Mouse (Mus musculus) stomach, embryonic 15.5 days (tissue): ENCODE data around the gene Fcho1. TPM values are rescaled to one million over a fixed set of nuclear protein-coding genes. Genes with fewer than 3 reads are reported as not detected.
"Not testable (repeated sequence)": the region's sequence is repeated elsewhere in the genome, so short reads cannot be mapped to it uniquely, and the experiment has no call there.

Source experiments
- ATAC-seq: fragments of 200-750 bp; cut with Nextera tagmentation; 2 replicates; pipeline ENCODE4 v1.8.0; 2017; ENCODE audit warnings: low read depth, moderate number of reproducible peaks, moderate TSS enrichment; ENCODE audit not compliant: insufficient read depth, low FRiP score
- H3K27ac ChIP-seq: fragments of 300-500 bp; sonication (generic); 2 replicates; pipeline ENCODE4 v1.5.1; 2015; ENCODE audit warnings: mild to moderate bottlenecking, inconsistent platforms
- H3K27me3 ChIP-seq: fragments of 300-500 bp; sonication (generic); replicated peaks from 2 replicates; pipeline ENCODE4 v1.6.1; 2015; ENCODE audit warnings: inconsistent platforms
- H3K36me3 ChIP-seq: fragments of 300-500 bp; sonication (generic); 2 replicates; pipeline ENCODE4 v1.6.1; 2015; ENCODE audit warnings: inconsistent platforms
- H3K4me1 ChIP-seq: fragments of 300-500 bp; sonication (generic); 2 replicates; pipeline ENCODE4 v1.6.1; 2015; ENCODE audit warnings: inconsistent platforms
- H3K4me2 ChIP-seq: fragments of 300-500 bp; sonication (generic); 2 replicates; pipeline ENCODE4 v1.6.1; 2015; ENCODE audit warnings: mild to moderate bottlenecking, inconsistent platforms
- H3K4me3 ChIP-seq: fragments of 300-500 bp; sonication (generic); replicated peaks from 2 replicates; pipeline ENCODE4 v1.5.1; 2015; ENCODE audit warnings: inconsistent platforms
- H3K9ac ChIP-seq: fragments of 300-500 bp; sonication (generic); 2 replicates; pipeline ENCODE4 v1.6.1; 2015; ENCODE audit warnings: inconsistent platforms
- H3K9me3 ChIP-seq: fragments of 300-500 bp; sonication (generic); 2 replicates; pipeline ENCODE4 v1.6.1; 2016; ENCODE audit warnings: inconsistent platforms
- WGBS: fragments of 180-500 bp; shearing (Covaris S2); methylation state at CpG from one replicate; pipeline ENCODE4 v1.1.7; 2015; 5-methylcytosine and 5-hydroxymethylcytosine counted together
- polyA plus RNA-seq: library from polyadenylated mRNA; unstranded; fragments of >200 nt; fragmentation: Nextera tagmentation; extraction: Ambion mirVana; gene quantifications from 2 replicates; pipeline ENCODE4 v1.2.1, GENCODE M21; 2015

The Fcho1 gene
- polyA plus RNA-seq, 1 experiment from 2014 or later: 8.3 TPM

DNA sequence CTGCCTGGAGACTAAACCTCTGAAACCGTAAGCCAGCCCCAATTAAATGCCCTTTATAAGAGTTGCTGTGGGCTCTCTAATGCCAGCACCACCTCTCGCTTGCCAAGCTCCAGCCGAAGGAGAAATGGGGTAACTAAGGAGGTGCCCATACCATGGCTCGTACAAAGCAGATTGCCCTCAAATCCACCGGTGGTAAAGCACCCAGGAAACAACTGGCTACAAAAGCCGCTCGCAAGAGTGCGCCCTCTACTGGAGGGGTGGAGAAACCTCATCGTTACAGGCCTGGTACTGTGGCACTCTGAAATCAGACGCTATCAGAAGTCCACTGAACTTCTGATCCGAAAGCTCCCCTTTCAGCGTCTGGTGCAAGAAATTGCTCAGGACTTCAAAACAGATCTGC is 30.1 kb downstream of the Fcho1 start:
- not testable (repeated sequence) for ATAC-seq, H3K9ac ChIP-seq, H3K4me2 ChIP-seq, H3K4me3 ChIP-seq, H3K9me3 ChIP-seq, H3K27ac ChIP-seq, H3K36me3 ChIP-seq, H3K4me1 ChIP-seq
- H3K27me3 ChIP-seq: peaks cover 60% of the 10 kb centered on the region
- WGBS: 64% methylated on average over 12 of the region's 12 CpGs

DNA sequence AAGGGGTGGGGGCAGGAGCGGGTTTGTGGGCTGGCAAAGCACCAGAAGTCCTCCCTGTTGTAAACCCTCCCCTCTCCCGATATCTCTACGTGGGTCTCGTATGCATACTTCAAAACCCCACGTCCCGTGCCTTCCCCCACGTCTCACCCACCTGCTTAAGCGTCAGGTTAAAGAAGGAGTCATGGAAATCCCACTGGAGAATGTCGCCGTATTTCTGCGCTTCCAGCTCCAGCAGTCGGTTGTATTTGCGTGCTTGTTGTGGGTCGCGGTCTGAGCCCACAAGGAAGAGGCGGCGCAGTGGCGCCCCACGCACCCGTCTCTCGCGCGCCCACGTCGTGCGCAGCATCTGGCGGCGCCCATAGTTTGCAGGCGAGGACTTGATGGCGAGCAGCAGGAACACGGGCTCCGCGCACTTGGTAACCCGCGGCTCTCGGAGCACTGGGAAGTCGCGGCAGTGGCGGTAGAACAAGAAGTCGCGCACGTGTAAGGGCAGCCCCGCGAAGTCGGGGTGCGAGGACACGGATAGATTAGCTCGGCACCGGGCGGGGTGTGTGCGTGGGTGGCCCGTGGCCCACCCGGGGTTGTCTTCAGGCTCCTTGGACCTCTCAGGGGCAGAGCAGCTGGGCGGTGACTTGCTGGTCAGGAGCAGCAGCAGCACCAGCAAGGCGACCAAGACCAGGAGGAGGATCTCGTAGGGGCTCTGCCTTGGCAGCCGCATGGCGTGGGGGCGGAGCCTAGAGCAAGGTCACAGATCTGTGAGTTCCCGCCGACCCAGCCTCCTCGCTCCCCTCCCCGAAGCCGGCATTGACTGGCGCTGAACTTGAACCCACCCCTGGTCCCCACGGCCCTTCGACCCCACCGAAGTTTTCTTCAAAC is 32.1 kb downstream of the Fcho1 start:
- H3K27me3 ChIP-seq: peaks cover 72% of the 10 kb centered on the region
- ATAC-seq: no peak
- H3K4me3 ChIP-seq: peak overlapping the region; percentile 5; the same call in 1 of the 2 replicates
- H3K36me3 ChIP-seq: no peaks in the 10 kb centered on the region
- H3K9ac ChIP-seq: no peak overlapping the region
- H3K4me2 ChIP-seq: peak overlapping the region; percentile 34
- H3K27ac ChIP-seq: no peak overlapping the region
- no peaks in the 10 kb centered on the region for H3K9me3 ChIP-seq
- peaks cover 8% of the 10 kb centered on the region; the same call in 1 of the 2 replicates for H3K4me1 ChIP-seq
- WGBS: 11% methylated on average over 68 of the region's 68 CpGs

DNA sequence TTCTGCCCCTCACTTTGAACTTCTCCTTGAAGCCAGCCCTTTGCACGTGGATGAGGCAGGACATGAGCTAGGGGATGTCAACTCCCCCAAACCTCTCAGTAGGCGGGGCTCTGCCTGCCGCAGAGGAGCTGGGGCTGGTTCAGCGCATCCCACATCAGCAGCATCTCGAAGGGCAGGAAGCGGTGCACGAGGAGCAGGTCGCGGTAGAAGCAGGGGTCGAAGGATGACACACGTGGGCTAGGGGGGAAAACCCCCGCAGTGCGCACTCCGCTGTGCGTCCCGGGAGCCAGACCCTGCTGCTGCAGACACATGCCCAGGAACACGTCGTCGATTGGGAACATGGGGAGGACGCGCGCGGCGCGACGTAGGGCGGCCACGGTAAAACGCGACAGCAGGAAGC is 33.0 kb downstream of the Fcho1 start:
- Histone ChIP-seq H3K4me2 (no peak overlapping the region), H3K4me3 (no peak overlapping the region), H3K27ac (no peak overlapping the region), H3K27me3 (peaks cover 81% of the 10 kb centered on the region), H3K9me3 (no peaks in the 10 kb centered on the region), H3K4me1 (peaks cover 11% of the 10 kb centered on the region; the same call in 1 of the 2 replicates), H3K36me3 (no peaks in the 10 kb centered on the region), H3K9ac (no peak overlapping the region)
- ATAC-seq: no peak
- 9% methylated on average over 30 of the region's 30 CpGs for WGBS

DNA sequence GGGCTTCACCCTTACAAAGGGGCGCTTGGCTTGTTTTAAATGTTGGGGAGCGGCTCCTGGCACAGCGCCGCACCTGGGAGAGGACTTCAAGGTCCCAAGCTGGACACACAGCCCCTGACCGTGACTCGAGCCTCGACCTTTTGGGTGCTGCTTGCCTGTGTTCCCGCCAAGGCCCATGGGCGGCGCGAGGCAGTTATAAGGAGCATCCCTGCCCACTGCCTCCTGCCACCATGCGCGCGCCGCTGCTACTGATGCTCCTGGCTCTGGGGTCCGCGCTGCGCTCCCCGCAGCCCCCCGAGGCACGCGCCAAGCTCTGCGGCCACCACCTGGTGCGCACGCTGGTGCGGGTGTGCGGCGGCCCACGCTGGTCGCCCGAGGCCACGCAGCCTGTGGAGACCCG is 36.5 kb downstream of the Fcho1 start, which contains the start of gene Insl3:
TSS of gene Insl3 (plus strand) at position 187 of the 400 bp plus-strand sequence.
- Histone ChIP-seq H3K27ac (no peak within 1 kb of the TSS), H3K9me3 (no peaks in the 10 kb centered on the region), H3K9ac (no peak within 1 kb of the TSS), H3K4me3 (no peak within 1 kb of the TSS), H3K4me1 (peaks cover 34% of the 10 kb centered on the region), H3K4me2 (no peak within 1 kb of the TSS), H3K36me3 (no peaks in the 10 kb centered on the region), H3K27me3 (peaks cover 100% of the 10 kb centered on the region)
- WGBS: 10% methylated on average over 33 of the region's 33 CpGs
- no peak for ATAC-seq

DNA sequence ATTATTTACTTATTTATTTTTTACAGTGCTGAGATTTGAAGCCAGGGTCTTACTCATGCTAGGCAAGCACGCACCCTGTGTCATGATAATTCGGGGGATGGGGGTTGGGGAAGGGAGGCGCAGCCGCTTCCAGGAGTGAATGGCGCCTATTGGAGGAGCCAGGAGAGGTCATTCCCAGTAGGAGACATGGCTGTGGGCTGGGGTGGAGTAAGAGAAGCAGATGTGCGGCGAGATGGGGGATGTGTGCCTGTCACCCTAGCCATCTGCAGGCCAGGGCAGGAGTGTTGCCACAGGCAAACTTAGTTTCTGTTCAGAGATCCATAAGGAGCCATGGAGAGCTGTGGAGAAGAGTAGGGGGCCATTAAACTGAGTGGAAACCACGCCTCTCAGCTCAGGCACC is 37.9 kb downstream of the Fcho1 start:
- ATAC-seq: no peak
- Histone ChIP-seq H3K27me3 (peaks cover 100% of the 10 kb centered on the region), H3K36me3 (no peaks in the 10 kb centered on the region), H3K9me3 (no peaks in the 10 kb centered on the region), H3K4me1 (peaks cover 26% of the 10 kb centered on the region), H3K4me2 (no peak overlapping the region), H3K27ac (no peak overlapping the region), H3K4me3 (no peak overlapping the region), H3K9ac (no peak overlapping the region)
- WGBS: 7% methylated on average over 8 of the region's 8 CpGs

DNA sequence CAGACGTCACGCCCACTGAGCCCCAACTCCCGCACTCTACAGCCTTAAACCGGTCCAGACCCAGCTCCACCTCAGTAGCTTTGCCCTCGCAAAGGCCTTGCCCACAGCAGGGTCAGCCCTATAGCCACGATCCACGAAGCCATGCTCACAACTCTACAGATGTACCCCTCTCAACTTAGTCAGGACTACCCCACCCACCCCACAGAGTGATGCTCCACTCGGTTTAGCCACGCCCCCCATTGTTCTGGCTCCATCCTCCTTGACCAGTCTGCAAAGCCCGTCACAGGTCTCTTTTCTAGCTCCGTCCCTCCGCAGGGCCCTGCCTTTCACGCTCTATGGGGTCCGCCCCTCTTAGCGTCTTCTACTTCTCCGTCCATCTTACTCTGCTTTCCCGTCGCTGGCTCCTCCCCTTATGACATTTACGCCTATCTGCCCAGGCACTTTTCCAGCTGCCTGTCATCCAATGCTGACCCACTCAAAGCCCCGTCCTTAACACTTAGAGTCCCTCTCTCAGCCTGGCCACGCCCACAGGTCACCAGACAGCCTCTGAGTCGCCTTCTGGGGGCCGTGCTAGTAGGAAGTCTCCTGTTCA is 39.3 kb downstream of the Fcho1 start:
- Histone ChIP-seq H3K36me3 (no peaks in the 10 kb centered on the region), H3K27me3 (peaks cover 100% of the 10 kb centered on the region), H3K4me3 (peak overlapping the region; percentile 20), H3K9me3 (no peaks in the 10 kb centered on the region), H3K4me2 (peak overlapping the region; percentile 50), H3K4me1 (peaks cover 30% of the 10 kb centered on the region), H3K9ac (no peak overlapping the region), H3K27ac (no peak overlapping the region)
- WGBS: 4% methylated on average over 23 of the region's 23 CpGs
- peak; percentile 32; the same call in 1 of the 2 replicates for ATAC-seq

DNA sequence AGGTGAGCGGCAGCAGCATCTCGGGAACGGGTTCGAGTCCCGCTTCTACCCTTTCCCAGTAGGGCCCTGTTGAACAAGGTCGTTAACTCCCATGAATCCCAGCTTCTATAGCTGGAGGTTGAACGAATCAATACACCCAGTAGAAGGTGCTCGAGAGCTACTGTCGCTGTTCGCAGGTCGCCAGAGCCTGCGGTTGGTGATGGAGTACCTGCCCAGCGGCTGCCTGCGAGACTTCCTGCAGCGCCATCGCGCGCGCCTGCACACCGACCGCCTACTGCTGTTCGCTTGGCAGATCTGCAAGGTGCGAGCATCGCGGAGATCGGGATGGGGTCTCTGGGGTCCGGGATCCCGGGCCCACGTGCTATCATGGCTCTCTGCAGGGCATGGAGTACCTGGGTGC is 39.9 kb downstream of the Fcho1 start:
- peak overlapping the region; percentile 20 for H3K4me3 ChIP-seq
- no peaks in the 10 kb centered on the region for H3K9me3 ChIP-seq
- ATAC-seq: no peak
- no peak overlapping the region for H3K27ac ChIP-seq
- no peak overlapping the region for H3K9ac ChIP-seq
- H3K27me3 ChIP-seq: peaks cover 99% of the 10 kb centered on the region
- 11% methylated on average over 29 of the region's 29 CpGs for WGBS
- H3K4me2 ChIP-seq: peak overlapping the region; percentile 50
- H3K4me1 ChIP-seq: peaks cover 30% of the 10 kb centered on the region
- H3K36me3 ChIP-seq: no peaks in the 10 kb centered on the region

DNA sequence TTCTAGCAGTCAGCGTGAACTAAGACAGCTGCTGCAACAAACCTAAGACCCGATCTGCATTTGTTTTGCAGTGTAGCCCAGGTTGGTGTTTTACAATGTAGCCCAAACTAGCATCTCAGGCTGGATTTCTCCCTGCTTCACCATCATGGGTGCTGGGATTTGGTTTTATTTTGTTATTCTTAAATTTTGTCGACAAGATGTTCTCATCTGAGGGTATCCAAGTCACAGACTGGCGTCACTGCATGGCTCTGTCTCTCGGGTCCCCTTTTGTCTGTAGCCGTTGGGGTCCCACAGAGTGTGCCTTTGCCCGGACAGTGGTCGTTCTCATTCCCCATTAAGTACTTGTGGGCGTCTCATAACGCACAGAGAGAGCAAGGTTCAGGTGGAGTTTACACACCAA is 40.8 kb downstream of the Fcho1 start:
- Histone ChIP-seq H3K4me3 (no peak overlapping the region), H3K27me3 (peaks cover 98% of the 10 kb centered on the region), H3K4me1 (peaks cover 33% of the 10 kb centered on the region), H3K4me2 (no peak overlapping the region), H3K9me3 (no peaks in the 10 kb centered on the region), H3K27ac (no peak overlapping the region), H3K36me3 (no peaks in the 10 kb centered on the region), H3K9ac (no peak overlapping the region)
- ATAC-seq: no peak
- WGBS: 27% methylated on average over 10 of the region's 10 CpGs

DNA sequence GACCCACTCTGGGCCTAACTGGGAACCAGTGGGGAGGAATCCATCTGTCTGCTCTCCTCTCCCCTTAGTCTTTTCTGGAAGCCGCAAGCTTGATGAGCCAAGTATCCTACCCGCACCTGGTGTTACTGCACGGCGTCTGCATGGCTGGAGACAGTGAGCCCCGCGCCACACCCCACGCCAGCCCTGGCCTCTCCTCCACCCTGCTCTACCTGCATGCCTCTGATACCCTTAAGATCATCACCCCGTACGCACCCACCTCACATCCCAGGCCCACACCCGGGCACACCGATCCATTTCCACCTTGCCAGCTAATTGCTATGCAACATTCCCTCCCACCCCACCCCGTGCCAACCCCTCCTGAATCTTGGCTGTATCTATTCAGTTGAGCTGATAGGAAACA is 42.7 kb downstream of the Fcho1 start:
- ATAC-seq: no peak

DNA sequence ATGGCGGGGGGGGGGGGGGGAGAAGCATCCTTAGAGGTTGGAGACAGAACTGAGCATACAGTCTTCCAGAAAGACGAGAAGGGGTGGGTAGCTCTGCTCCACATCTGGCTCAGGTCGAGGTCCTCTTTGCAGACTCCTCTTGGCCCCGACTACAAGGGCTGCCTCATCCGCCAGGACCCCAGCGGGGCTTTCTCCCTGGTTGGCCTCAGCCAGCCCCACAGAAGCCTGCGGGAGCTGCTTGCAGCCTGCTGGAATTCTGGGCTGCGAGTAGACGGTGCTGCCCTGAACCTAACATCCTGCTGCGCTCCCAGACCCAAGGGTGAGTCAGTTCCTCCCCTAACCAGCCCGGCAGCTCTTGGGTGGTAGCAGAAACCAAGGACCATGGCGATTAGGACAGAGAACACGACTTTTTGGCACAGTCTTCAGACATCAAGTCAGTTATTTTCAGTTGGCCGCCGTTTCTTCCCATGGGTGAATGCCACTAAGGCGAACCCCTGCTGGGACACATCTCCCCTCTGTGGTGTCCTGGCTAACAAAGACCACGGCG is 44.1 kb downstream of the Fcho1 start:
- Histone ChIP-seq H3K36me3 (no peaks in the 10 kb centered on the region), H3K4me1 (peaks cover 29% of the 10 kb centered on the region), H3K4me3 (no peak overlapping the region), H3K9ac (no peak overlapping the region), H3K4me2 (no peak overlapping the region), H3K27me3 (peaks cover 82% of the 10 kb centered on the region), H3K9me3 (no peaks in the 10 kb centered on the region), H3K27ac (no peak overlapping the region)
- no peak for ATAC-seq
- WGBS: 25% methylated on average over 18 of the region's 18 CpGs

More for the DNA sequence above, 42.7 kb downstream of the Fcho1 start:
- no peak overlapping the region for H3K4me3 ChIP-seq
- no peak overlapping the region for H3K4me2 ChIP-seq
- H3K4me1 ChIP-seq: peaks cover 39% of the 10 kb centered on the region
- H3K9ac ChIP-seq: no peak overlapping the region
- H3K27ac ChIP-seq: no peak overlapping the region
- 67% methylated on average over 12 of the region's 12 CpGs for WGBS
- no peaks in the 10 kb centered on the region for H3K9me3 ChIP-seq
- H3K36me3 ChIP-seq: no peaks in the 10 kb centered on the region
- H3K27me3 ChIP-seq: peaks cover 96% of the 10 kb centered on the region

DNA sequence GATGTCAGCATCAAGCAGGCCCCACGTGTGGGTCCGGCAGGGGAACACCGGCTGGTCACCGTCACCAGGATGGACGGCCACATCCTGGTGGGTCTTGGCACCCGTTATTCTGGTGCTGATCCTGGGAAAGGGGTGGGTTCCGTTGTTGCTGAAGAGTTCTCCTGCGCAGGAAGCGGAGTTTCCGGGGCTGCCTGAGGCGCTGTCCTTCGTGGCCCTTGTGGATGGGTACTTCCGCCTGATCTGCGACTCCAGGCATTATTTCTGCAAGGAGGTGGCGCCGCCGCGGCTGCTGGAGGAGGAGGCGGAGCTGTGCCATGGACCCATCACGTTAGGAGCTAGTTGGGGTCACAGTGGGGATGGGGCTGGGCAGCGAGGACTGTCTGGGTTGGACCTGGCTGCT is 45.0 kb downstream of the Fcho1 start:
- Histone ChIP-seq H3K4me3 (no peak overlapping the region), H3K4me2 (peak overlapping the region; percentile 0; the same call in 1 of the 2 replicates), H3K9ac (no peak overlapping the region), H3K27me3 (peaks cover 73% of the 10 kb centered on the region), H3K4me1 (peaks cover 19% of the 10 kb centered on the region), H3K9me3 (no peaks in the 10 kb centered on the region), H3K27ac (no peak overlapping the region), H3K36me3 (no peaks in the 10 kb centered on the region)
- no peak for ATAC-seq
- 21% methylated on average over 21 of the region's 21 CpGs for WGBS
